Mouse (Mus musculus) lung, postnatal 0 days (tissue): ENCODE measurements around the gene Gm6614.

Experiments
- CTCF ChIP-seq: IDR thresholded peaks from 2 replicates; pipeline ENCODE4 v1.5.1; 2016; ENCODE audit warnings: antibody characterized with exemption, mild to moderate bottlenecking
- EP300 ChIP-seq: IDR thresholded peaks from 2 replicates; pipeline ENCODE4 v1.6.1; 2016; ENCODE audit warnings: antibody characterized with exemption, mild to moderate bottlenecking, control low read depth

GRCm38 (mm10) chr6:141962420-141962819, 48.8 kb downstream of the Gm6614 start:
- no peak for TF ChIP-seq CTCF
- no peak for TF ChIP-seq EP300
